Mouse (Mus musculus) liver (tissue): ENCODE measurements at regions not wholly inside any gene's neighbourhood (a gene's known extent, or its start where the extent isn't known, plus 50 kb on each side); places are given as distances from the start of the nearest gene placed in this dataset.
"Not testable (repeated sequence)": the region's sequence is repeated elsewhere in the genome, so short reads cannot be mapped to it uniquely, and the experiment has no call there.

ENCODE experiments used
- DNase-seq: peaks from one replicate; pipeline ENCODE4 v3.0.0-alpha.2; 2020; ENCODE audit warnings: mixed read lengths

DNA sequence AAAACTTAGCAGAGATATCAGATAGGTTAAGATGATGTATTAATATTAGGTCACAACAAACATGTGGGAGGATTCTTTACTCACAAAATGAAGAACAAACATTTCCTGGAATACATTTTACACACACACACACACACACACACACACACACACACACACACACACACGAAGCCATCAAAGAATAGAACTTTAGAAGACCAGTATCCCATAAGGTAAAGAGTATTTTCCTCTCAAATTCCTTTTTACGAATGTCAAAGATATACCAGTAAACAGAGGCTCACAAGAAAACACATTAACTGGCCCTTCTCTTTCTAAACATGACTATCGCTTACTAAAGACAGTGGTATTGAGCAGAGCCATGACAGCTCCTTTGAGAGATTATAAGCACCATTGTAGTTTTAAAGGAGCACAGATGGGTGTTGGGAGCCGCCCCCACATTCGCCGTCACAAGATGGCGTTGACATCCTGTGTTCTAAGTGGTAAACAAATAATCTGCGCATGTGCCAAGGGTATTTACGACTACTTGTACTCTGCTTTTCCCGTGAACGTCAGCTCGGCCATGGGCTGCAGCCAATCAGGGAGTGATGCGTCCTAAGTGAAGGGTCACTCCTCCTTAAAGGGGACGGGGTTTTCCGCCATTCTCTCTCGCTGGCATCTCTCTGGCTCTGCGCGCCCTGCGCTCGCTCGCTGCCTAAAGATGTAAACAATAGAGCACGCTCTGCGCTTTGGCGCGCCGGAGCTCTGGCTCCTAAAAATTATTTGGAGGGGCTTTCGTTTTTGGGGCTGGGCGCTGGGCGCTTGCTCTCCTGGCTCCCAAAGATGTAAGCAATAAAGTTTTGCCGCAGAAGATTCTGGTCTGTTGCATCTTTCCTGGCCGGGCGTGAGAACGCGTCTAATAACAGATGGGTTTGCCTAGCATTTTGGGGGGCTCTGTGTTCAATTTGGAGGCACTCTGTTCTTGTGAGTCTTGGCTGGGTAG is 160.0 kb downstream of the Csl start:
- not testable (repeated sequence) for DNase-seq

DNA sequence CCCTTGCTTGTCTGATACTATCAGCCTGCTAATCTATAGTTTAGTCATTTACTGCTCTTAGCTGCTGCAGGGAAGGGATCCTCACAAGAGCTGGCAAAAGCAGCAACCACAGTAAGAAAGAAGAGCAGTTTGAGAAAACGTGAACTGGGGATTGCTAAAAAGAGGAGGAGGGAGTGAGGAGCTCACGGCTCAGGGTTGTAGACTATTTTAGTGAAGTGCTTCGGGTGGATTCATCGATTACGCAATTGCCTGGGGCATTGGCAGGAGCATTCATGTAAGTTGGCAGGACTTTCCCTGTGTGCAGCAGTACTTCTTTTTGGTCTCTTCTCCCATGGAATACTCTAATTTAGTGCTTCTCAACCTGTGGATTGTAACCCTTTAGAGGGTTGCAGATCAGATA is 157.1 kb downstream of the Csl start:
- DNase-seq = no peak

DNA sequence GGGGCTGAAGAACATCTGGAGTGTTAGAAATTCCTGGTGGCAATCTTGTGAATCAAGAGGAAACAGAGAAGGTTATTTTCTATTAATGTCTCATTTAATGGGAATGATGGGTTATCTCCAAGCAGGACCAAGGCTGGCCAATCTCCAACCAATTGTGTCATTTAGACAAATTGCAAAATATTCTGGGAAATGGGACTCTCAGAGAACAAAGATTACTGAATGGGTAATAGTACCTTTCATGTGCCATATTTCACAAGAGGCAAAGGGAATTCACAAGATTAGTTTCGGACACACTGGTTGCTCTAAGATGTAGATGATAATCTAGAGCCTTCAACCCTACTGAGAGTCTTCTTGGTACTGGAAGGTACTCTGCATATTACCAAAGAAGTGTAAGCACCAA is 155.3 kb downstream of the Csl start:
- DNase-seq = no peak

DNA sequence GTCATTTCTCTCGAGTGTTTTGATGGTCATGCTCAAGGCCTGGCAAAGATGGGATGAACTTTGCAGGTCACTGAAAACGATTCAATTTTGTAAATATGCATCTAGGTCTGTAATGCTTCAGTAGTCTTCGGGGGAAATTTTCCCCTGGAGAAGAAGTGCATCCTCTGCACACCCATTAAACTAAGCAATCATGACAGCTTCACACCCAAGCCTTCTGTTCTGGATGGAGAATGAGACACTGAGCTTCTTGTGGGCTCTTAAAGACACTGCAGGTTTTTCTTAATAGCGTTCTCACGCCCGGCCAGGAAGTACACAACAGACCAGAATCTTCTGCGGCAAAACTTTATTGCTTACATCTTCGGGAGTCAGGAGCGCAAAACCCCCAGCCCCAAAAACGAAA is 151.0 kb downstream of the Csl start:
- no peak for DNase-seq

DNA sequence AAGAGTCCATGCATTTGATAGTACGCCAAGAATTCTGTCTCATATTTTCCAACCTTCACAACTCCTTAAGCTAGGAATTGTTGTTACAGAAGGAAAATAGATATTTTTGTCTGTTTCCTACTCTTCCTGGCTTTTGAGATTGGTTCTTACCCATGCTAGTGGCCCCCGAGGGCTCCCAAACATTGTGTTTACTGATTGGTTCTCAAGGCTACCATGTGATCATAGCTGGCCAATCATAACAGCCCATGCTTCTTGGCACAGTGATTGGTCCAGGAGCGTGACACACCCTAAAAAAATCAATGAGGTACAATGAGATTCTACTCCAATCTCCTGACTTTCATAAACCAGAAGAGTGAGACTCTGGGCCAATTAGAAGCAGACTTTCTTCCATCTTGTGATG is 150.0 kb downstream of the Csl start:
- DNase-seq = no peak

DNA sequence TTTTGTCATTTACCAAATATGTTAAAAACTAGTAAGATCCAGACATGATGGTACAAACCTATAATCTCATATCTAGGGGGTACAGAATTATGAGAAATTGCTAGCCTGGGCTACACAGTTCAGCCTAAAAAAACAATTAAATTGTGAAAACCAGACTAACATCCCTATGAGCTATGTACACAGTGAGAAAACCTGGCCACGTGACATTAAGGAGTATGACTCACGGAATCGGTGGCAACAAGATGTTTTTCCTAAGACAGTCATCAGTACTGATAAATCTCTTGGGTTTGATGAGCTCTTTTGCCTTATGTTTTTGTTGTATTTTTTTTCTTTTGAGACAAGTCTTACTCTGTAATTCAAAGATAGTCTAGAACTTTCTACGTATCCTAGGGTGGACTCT is 148.6 kb downstream of the Csl start:
- DNase-seq = no peak

DNA sequence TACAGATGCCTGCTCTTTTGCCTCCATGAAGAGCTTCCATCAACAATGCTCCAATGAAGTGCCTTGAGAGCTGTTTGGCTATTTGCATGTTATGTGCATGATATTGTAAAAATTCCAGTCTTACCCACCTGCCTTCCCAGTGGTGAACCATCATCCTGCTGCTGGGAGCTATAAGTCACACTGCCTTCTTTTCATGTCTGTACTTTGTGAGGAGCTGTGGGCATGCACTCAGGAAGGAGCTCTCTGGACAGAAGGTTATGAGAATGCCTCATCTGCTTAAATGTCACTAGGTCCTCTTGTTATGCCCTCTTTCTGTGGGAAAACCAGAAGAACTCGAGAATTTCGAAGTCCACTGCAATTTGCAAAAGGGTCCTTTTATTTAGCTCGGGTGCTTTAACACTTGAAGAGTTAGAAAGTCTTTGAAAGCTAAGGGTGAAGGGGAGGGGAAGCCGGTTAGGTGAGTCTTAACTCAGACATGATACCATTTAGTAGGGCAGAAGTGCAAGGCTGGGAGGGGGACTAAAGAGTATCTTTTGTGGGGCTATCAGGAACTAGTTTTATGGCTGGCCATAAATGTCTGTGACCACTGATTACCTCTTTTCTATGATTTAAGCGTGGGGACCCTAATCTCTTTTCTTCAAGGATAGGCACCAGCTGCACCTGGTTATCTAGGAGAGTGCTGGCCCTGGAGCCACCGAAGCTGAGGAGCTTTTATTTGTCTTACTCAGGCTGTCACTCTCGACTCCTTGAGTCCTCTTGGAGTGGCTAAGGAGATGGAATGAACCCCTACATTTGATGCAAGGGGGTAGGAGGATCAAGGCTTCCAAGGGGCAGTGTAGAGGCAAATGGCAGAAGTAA is 144.8 kb downstream of the Csl start:
- DNase-seq = no peak

DNA sequence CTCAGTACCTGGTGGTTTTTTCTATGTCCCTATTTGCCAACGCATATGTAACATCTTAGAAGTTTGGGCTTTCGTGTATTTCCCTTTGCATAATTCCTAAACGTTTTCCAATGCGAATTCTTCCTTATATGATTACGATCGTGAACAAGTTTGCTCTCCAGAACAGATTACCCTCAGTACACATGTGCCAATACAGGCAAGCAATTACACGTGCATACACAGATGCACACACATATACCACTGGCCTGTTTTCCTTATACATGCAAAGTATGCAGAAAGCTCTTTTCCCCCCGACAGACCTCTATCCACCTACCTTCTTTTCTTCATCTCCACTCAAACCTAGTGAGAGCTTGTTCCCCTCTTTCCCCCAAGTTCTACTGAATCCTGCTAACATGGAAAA is 144.1 kb downstream of the Csl start:
- no peak for DNase-seq

DNA sequence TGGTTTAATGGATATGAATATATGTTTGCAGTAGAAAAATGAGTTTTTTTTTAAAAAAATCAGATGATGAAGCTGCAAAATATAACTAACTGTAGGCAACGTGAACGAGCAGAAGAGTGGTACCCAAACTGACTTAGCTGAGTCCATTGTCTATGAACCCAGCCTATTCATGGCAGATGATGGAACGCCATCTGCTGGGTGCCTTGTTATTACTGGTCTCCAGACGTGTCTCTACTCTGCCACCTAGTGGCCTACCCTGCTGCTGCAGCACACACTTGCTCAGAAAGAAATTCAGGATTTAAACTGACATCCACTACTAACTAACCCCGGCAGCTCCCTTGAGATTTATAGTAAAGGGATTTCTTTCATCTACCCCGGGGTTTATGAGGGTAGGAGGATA is 143.7 kb downstream of the Csl start:
- peak; percentile 82 for DNase-seq

DNA sequence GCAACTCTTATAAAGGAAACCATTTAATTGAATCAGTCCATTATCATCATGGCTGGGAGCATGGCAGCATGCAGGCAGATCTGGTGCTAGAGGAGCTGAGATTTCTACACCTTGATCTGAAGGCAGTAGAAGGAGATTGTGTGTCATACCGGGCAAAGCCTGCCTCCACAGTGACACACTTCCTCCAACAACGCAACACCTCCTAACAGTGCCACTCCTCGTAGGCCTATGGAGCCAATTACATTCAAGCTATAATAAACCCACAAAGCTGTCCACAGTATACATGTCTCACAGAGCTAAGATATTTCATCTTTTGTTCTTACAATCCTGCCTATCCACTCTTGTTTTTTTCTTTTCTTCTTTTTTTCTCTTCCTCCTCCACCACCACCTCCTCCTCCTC is 141.8 kb downstream of the Csl start:
- no peak for DNase-seq

DNA sequence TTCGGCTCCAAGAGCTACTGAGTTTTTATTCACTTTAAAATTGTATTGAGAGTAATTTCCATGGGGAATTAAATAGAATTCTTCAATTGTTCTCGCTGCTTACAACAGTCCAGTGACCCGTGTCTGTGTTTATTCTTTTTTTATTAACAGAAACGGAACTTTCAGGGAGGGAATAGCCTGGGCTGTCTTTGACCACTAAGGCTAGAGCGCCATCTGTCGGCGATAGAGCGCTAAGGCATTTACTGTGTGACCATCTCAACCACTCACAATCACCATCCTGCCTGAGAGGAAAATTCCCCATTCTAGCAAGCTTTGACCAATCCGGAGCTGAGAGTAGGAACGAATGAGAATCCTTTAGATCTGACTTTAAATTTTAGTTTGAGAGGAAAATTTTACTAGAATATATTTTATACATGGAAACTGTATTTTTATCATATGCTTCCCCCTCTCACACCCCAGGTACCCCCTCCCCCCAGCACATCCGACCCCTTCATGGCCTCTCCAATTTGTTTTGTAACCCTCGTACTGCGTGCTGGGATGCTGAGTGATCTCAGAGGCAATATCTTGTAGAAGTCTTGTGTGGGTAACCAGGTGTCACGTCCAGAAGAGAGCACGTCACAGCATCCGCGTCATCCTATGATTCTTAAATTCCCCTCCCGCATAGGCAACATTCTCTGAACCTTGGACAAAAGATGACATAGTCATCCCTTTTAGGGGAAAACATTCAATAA is 139.9 kb downstream of the Csl start:
- peak; percentile 63 for DNase-seq

DNA sequence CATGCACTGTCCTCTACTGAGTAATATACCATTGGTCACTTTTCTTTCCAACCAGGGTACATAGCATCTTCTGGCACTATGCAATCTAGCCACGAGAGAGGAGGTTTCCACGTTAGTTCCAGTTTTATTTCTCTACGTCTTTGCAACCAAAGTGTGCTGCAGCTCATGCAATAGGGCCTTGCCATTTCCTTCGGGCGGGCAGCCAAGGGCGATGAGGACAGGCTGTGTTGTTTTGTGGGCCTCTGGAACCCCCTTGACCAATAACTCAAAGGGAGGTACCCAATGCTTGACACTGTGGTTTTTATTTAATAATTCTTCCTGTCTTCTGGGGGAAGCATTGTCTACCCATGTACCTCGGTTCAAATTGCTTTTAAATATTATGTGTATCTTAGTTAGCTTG is 139.0 kb downstream of the Csl start:
- DNase-seq = no peak

DNA sequence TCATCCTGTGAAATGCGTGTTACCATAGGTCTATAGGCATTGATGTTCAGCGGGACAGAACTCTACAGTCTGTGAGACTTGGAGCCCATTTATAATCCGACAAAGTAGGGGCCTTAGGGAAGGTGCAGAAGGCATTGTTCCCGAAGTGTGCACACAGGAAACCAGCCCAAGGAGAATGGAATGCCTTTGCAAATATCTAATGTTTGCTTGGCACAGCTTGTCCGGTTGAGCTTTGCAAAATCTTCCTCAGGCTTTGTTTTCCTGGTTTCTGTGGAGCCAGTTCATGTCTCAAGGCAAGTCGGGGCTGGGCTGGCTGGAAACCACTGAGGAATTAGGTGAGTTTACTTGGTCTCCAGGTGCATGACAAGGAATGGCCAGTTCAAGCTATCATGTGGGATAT is 132.1 kb downstream of the Csl start:
- DNase-seq = no peak

DNA sequence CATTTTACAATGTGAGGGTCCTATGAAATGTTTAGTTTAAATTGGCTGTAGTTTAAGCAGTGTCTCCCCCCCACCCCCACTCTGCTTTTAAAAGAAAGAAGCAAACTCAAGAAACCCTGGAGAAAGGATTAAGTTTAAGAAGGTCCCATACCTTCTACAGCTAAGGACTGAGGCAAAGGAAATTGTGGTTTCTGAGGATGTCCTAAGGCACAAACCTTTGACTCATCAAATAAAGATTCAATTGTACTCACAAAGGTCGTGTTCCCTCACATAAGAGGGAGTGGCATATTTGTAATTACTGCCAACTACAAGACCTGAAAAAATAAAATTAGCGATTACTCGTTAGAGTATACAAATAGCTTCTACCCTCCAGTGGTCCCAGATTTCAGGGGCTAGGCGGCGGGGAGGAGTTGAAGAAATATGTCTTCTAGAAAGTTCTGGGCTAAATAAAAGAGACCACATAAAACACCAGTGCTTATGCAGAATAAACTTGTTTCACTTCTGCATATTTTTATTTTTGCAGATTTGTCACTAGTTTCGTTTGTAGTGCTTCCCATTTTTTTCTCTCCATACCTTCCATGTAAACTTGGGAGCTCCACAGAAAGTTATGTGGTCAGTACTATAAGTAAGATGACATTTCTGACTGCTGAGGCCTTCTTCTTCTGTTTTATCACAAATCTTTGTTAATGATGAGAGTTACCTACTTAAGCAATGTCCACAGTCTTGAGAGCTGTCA is 127.0 kb downstream of the Csl start:
- DNase-seq = no peak

DNA sequence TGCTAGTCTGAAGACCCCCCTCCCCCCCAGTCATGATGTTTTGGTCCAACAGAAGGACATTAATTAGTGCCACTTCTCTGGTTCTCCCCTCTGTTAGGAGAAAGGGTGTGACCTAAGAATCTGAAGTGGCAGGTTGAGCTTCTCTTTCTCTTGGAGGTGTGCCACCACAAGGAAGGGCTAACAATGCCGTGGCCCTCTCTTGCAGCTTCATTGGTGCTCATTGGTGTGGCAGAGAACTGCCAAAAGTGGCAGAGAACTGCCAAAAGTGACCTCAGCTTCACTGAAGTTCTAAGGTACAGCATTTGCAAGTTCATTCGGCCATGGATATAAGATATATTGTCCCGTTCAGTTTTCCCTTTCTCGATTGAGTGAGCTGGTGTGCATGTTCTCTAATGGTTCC is 123.7 kb downstream of the Csl start:
- no peak for DNase-seq

DNA sequence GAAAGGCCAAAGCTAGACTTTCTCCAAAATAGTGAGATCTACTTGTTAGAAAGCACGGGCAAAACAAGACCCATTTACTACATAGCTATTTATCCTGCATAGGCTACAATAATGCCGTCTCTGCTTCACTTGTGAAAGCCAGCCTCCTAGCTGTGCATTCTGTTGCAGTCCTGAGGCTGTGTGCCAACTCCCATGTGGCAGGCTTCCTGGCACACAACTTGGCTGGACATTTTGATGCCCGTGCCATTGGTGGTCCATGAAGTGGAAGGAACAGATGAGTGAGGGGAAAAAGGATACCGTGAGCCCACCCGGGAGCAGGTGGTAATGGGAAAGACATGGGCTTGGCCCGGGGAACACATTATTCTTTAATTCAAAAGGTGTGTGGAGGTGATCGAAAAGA is 120.4 kb downstream of the Csl start:
- no peak for DNase-seq

DNA sequence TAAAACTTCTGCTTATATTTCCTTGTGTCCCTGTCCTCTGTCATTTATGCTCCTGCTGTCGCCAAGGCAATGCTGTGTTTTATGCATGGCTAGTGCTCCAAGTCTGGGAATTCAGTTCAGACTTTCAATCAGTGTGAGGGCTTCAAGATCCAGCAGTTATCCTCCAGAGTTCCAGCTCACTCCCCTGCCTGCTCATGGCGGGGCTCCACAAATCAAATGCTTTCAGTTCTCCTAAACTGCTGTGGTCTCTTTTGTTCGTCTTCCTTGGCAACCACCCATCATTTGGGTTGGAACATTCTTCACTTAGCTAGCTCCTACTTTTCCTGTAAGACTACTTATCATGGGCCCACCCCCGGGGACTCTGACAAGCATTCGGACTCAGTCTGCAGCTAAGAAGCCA is 120.0 kb downstream of the Csl start:
- DNase-seq = no peak

DNA sequence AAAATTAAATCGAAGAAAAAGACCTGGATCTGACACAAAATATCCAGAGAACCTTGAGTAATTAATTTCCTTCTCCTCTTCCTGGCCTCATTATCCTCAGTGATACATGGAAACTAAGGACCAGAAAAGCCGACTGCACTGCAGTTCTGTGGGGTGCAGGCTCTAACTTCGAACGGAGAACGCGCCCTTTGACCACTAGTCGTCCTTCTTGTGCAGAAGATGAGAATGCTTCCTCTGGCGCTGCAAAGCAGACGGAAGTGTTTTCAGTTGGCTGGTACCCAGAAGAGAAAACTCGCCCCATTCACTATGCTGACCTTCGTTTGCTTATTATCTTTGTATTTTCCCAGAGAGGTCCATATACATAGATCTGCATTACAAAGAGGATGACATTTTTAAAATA is 117.7 kb downstream of the Csl start:
- DNase-seq = peak; percentile 39

DNA sequence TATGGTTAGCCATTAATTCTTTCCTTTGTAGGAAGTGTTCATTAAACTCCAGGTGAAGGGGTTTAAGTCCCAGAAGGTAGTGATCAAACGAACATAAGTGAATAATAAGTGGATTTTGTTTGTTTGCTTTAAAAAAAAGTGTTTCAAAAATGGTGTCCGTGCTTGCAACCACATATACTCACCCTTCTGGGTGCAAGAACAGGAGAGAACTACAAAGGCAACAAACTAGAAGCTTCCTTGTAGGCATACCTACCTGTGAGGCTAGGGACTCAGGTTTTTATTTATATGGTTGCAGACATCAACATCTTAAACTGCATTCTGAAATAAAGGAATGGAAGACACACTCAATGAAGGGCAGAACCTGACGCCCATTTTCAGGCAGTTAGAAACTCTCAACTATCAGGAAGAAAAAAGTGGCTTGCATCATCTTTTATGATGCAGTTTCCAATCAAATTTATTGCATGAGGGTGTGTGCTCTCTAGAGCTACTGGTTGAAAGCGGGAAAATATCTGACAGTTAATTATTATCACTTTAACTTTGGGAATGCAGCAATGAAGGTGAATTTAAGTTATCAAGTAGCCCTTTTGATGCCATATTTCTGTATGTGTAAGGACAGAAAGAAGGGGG is 117.1 kb downstream of the Csl start:
- no peak for DNase-seq

DNA sequence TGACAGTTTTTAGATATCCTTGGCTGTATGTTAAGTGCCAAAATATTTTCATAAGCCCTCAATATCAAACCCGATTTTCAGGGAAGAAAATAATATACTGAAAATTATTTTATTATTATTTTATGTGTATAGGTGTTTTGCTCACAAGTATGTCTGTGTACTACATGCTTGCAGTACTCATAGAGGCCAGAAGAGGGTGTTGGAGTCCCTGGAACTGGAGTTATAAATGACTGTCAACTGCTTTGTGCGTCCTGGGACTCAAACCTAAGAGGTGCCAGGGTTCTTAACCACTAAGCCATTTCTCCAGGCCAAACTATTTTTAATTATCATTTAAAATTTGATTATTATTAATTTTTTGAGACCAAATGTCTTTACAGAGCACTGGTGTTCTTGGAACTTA is 114.5 kb downstream of the Csl start:
- no peak for DNase-seq

DNA sequence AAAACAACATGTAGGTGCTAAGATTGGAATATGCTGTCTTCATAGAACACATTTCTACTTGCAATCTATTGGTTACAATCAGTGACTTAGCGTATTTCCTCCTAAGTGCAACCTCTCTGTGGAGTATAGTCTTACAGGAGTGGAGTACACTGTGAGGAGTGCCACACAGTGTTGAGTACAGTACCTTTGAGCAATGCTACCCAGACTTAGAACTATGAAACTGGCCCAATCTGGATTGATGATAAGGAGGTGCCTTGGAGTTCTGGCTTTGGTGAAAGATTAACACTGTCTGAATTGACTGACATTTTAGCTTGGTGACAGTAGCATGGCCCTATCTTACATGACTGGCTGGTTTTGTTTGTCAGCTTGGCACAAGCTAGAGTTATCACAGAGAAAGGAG is 107.4 kb downstream of the Csl start:
- no peak for DNase-seq

DNA sequence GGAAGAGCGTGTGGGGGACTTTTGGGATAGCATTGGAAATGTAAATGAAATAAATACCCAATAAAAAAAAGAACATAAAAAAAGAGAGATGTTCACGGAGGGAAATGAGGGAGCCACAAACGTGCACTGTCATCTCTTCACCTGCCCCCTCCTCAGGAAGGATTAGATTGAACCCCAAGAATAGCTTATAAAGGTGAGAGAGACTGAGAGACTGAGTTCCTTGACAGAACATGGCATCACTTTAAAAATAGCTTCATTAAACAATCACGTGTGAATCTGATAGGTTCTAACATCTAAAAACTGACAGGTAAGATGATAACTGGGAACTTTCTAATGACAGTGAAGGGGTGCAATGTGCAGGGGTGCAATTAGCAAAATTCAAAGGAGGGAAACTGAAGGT is 105.2 kb downstream of the Csl start:
- DNase-seq = no peak
